Mouse (Mus musculus) kidney, adult 2 months (tissue): ENCODE measurements around the gene Enpp7.

Experiments
- CTCF ChIP-seq: fragments of 200-500 bp; conservative IDR thresholded peaks from 2 replicates; pipeline ENCODE4 v1.5.1; 2011; ENCODE audit warnings: low read depth, mild to moderate bottlenecking, control low read depth, low read length, moderate library complexity, mixed read lengths; ENCODE audit not compliant: insufficient read depth, insufficient read length
- POLR2A ChIP-seq: fragments of 200-500 bp; IDR thresholded peaks from one replicate; pipeline ENCODE4 v1.6.1; 2011; ENCODE audit warnings: low read depth, low read length, control low read depth

DNA sequence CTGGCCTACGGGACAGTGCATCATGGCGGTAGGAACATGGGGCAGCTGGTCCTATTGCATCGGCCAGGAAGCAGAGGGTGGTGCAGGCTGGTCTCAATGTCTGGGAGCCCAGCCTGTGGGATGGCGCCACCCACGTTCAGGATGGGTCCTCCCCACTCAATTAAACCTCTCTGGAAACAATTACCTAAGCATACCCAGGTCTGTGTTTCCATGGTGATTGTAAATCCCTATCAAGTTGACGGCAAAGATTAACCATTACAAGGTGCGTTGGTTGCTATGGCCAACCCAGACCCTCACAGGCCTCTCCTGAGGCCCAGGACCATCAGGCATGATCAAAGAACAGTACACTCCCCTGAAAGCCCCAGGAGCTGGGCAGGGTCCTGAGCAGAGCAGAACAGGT is 22.9 kb upstream of the Enpp7 start:
- TF ChIP-seq CTCF = no peak
- no peak for TF ChIP-seq POLR2A
